Mouse (Mus musculus): ENCODE results near the gene Ctu2.

Gene Ctu2

DNA sequence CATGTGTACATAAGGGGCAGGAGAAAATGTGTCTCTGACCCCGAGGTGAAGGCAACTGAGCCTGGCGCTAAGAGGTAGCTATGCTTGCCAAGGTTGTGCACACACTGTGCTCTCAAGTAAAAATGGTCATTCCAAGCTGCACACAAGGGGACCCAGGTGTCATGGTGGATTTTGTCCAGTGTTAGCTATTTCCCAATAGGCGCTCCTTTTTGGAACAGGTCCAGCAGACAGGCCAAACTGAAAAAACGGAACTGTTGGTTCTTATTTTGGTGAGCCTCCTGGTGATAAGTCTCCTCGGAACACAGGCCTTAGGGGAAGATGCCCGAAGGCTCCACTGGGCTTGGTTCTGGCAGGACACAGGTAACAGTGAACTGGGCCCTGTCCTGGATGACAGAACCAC is 21.5 kb upstream of the Ctu2 start:
- H3K27me3 ChIP-seq (ENCODE audit: insufficient read depth, low read length) = peaks cover 11% of the 10 kb centered on the region

DNA sequence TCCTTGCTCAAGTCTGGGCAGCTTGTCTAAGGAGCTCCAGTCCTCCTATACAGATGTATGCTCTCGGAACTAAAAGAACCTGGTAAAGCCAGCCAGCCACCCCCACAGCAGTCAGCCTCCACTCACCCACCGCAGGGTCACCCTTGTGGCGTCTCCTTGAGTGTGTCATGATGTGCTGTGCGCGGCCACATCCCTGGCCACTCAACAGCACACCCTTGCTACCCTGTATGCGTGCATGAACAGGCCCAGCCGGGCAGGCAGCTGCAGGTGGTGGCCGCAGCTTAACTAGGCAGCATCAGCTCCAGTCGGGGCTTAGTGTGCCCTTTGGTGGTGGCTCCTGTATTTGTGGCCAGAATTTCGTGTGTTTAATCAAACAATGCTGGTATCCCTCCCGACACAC is 18.8 kb upstream of the Ctu2 start:
- Histone ChIP-seq H3K27me3 (ENCODE audit: insufficient read depth, low read length) (peaks cover 36% of the 10 kb centered on the region), H3K4me1 (replicated peaks; ENCODE audit: low read depth, low read length) (peaks cover 62% of the 10 kb centered on the region), H3K36me3 (ENCODE audit: insufficient read depth, low read length) (peaks cover 37% of the 10 kb centered on the region), H3K4me3 (replicated peaks; ENCODE audit: low read length) (no peak overlapping the region), H3K9me3 (ENCODE audit: low read length) (no peaks in the 10 kb centered on the region)
- TF ChIP-seq NANOG (IDR thresholded peaks at IDR 0.05; ENCODE audit: borderline replicate concordance, low read length) = no peak
- no peak for TF ChIP-seq POU5F1 (IDR thresholded peaks at IDR 0.05; ENCODE audit: borderline replicate concordance, low read length)
- TF ChIP-seq CTCF (conservative IDR thresholded peaks at IDR 0.05; ENCODE audit: low read length) = no peak

More for the DNA sequence above, 21.5 kb upstream of the Ctu2 start:
- TF ChIP-seq CTCF (conservative IDR thresholded peaks at IDR 0.05; ENCODE audit: low read length) = no peak
- no peak for TF ChIP-seq POU5F1 (IDR thresholded peaks at IDR 0.05; ENCODE audit: borderline replicate concordance, low read length)
- Histone ChIP-seq H3K36me3 (ENCODE audit: insufficient read depth, low read length) (peaks cover 37% of the 10 kb centered on the region), H3K9me3 (ENCODE audit: low read length) (no peaks in the 10 kb centered on the region), H3K4me3 (replicated peaks; ENCODE audit: low read length) (no peak overlapping the region), H3K4me1 (replicated peaks; ENCODE audit: low read depth, low read length) (peaks cover 46% of the 10 kb centered on the region)

GRCm38 (mm10) chr8:122459218-122459900 is 16.6 kb upstream of the Ctu2 start:
- no peak for TF ChIP-seq NANOG (IDR thresholded peaks at IDR 0.05; ENCODE audit: borderline replicate concordance, low read length)
- TF ChIP-seq CTCF (conservative IDR thresholded peaks at IDR 0.05; ENCODE audit: low read length) = peak; percentile 69
- H3K4me1 ChIP-seq (replicated peaks; ENCODE audit: low read depth, low read length) = peaks cover 70% of the 10 kb centered on the region

DNA sequence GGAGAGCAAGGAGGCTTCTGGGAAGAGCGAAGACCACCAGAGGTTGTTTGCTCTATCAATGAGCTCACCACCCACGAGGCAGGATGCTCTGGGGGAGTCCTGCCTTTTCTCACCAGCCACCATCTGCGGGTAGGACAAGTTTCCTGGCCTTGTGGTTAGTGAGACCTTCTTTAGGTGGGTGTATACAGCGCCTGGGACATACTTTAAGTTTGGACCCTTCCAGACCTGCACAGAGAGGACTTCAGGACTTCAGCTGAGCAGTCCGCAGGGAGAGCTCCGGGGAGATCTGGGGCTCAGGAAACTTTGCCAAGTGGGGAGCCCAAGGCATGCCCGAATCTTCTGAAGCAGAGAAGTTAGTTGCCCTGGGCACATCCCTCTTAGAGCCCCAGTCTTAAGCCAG is 16.0 kb upstream of the Ctu2 start:
- Histone ChIP-seq H3K4me1 (replicated peaks; ENCODE audit: low read depth, low read length) (peaks cover 71% of the 10 kb centered on the region), H3K9me3 (ENCODE audit: low read length) (no peaks in the 10 kb centered on the region), H3K36me3 (ENCODE audit: insufficient read depth, low read length) (peaks cover 28% of the 10 kb centered on the region), H3K27me3 (ENCODE audit: insufficient read depth, low read length) (peaks cover 56% of the 10 kb centered on the region), H3K4me3 (replicated peaks; ENCODE audit: low read length) (peak overlapping the region; percentile 82)
- TF ChIP-seq NANOG (IDR thresholded peaks at IDR 0.05; ENCODE audit: borderline replicate concordance, low read length) (no peak), POU5F1 (IDR thresholded peaks at IDR 0.05; ENCODE audit: borderline replicate concordance, low read length) (no peak), CTCF (conservative IDR thresholded peaks at IDR 0.05; ENCODE audit: low read length) (no peak)

More at GRCm38 (mm10) chr8:122459218-122459900, 16.6 kb upstream of the Ctu2 start:
- no peaks in the 10 kb centered on the region for H3K9me3 ChIP-seq (ENCODE audit: low read length)
- H3K27me3 ChIP-seq (ENCODE audit: insufficient read depth, low read length) = peaks cover 56% of the 10 kb centered on the region
- H3K36me3 ChIP-seq (ENCODE audit: insufficient read depth, low read length) = peaks cover 32% of the 10 kb centered on the region
- peak overlapping the region; percentile 82 for H3K4me3 ChIP-seq (replicated peaks; ENCODE audit: low read length)

DNA sequence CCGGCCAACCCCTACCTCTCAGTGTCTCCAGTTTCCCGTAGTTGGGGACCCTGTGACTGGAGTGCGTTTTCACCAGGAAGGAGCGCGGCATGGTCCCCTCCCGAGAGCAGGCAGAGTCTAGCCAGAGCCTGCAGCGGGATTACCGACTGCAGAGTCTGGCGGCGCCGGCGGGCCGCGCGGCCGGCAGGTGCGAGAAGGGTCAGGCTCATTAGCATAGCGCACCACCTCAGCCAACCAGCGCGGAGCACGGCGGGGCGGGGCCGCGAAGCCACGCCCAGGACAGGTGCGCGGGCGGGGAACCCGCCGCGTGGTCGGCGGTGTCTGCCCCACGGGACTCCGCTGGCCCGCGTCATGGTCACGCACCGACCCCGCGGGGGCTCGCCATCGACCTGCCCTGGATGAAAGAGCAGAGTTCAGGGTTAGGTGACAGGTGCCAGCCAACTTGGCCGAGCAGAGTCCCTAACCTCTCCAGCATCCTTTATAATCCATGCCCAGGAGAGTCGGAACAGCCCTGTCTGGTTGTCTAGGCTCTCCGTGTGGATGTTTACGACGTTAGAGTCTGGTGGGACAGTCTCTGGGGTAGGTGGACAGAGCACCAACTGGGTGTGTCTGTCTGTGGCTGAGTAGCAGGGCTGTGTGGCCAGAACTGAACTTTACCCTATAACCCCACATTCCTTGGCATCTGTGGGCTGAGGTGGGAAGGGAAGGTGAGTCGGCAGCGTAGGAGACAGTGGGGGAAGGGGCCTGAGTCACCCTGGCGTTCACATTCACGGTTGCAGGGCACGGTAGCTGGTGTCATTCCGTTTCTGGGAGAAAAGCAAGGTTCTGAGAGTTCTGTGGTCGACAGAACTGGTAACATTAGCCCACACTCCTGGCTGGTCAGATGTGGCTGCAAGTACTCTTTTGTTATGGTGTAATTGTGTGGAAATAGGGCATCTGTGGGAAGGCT is 15.1 kb upstream of the Ctu2 start, which contains the start of gene Snai3:
Gene Snai3, minus strand, starts transcription at position 210 of the 949 bp plus-strand sequence.
- Histone ChIP-seq H3K4me1 (replicated peaks; ENCODE audit: low read depth, low read length) (peaks cover 69% of the 10 kb centered on the region), H3K4me3 (replicated peaks; ENCODE audit: low read length) (peak within 1 kb of the TSS; percentile 82), H3K27me3 (ENCODE audit: insufficient read depth, low read length) (peaks cover 56% of the 10 kb centered on the region), H3K9me3 (ENCODE audit: low read length) (no peaks in the 10 kb centered on the region), H3K36me3 (ENCODE audit: insufficient read depth, low read length) (peaks cover 22% of the 10 kb centered on the region)
- TF ChIP-seq NANOG (IDR thresholded peaks at IDR 0.05; ENCODE audit: borderline replicate concordance, low read length) (no peak), POU5F1 (IDR thresholded peaks at IDR 0.05; ENCODE audit: borderline replicate concordance, low read length) (no peak), CTCF (conservative IDR thresholded peaks at IDR 0.05; ENCODE audit: low read length) (no peak)

DNA sequence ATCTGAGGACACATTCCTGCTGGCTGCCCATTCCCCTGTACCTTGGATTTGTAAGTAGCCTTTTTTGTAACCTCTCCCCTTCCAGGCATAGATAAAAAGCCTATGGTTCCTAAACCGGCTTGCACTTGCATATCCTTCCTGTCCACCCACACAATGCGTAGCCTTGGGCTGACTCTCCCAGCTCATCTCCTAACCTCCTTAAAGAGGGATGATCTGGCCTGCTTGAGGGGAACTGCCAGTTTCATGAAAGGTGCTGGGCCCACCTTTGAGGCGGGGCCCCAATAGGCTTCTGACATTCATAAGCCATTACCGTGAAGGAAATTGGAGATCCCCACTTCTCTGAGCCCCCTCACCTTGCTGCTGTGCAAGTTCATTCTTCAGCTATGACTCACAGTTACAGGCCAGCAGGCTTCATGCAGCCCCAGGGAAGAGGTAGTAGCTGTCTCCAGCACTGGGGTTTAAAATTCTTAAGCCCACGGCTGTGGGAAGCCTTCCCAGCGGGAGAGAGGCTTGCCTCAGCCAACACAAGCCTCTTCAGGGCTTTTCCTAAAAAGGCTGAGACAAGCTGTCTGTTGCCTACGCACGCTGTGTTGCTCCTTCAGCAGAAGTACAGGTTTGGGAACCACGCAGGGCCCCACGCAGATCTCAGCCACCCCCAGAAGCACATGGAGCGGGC is 14.3 kb upstream of the Ctu2 start:
- Histone ChIP-seq H3K4me3 (replicated peaks; ENCODE audit: low read length) (peak overlapping the region; percentile 82), H3K9me3 (ENCODE audit: low read length) (no peaks in the 10 kb centered on the region), H3K27me3 (ENCODE audit: insufficient read depth, low read length) (peaks cover 54% of the 10 kb centered on the region), H3K36me3 (ENCODE audit: insufficient read depth, low read length) (peaks cover 20% of the 10 kb centered on the region), H3K4me1 (replicated peaks; ENCODE audit: low read depth, low read length) (peaks cover 72% of the 10 kb centered on the region)
- TF ChIP-seq NANOG (IDR thresholded peaks at IDR 0.05; ENCODE audit: borderline replicate concordance, low read length) (no peak; the same call in 1 of the 2 replicates), POU5F1 (IDR thresholded peaks at IDR 0.05; ENCODE audit: borderline replicate concordance, low read length) (no peak), CTCF (conservative IDR thresholded peaks at IDR 0.05; ENCODE audit: low read length) (no peak)

DNA sequence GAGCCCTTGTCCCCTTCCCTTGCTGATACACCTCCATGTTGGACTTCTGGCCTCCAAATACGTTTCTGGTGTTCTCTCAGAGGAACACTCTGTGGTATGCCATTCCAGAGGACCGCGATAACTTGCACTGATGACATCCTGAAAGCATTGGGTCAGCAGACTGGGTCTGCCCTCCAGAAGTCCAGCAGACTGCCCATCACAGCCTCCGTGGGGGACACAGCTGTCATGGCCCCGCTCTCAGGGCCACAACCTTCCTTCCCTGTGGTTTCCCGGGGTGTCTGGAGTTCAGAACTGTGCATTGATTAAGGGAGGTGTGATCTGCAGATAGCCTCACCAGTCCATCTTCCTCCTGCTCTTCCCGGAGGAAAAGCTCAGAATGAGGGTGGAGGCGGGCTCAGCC is 13.4 kb upstream of the Ctu2 start:
- TF ChIP-seq POU5F1 (IDR thresholded peaks at IDR 0.05; ENCODE audit: borderline replicate concordance, low read length) = no peak
- TF ChIP-seq NANOG (IDR thresholded peaks at IDR 0.05; ENCODE audit: borderline replicate concordance, low read length) = no peak
- no peak for TF ChIP-seq CTCF (conservative IDR thresholded peaks at IDR 0.05; ENCODE audit: low read length)
- Histone ChIP-seq H3K9me3 (ENCODE audit: low read length) (no peaks in the 10 kb centered on the region), H3K4me1 (replicated peaks; ENCODE audit: low read depth, low read length) (peaks cover 68% of the 10 kb centered on the region)

More for the DNA sequence above, 13.4 kb upstream of the Ctu2 start:
- Histone ChIP-seq H3K27me3 (ENCODE audit: insufficient read depth, low read length) (peaks cover 52% of the 10 kb centered on the region), H3K4me3 (replicated peaks; ENCODE audit: low read length) (no peak overlapping the region), H3K36me3 (ENCODE audit: insufficient read depth, low read length) (peaks cover 21% of the 10 kb centered on the region)
